Mouse (Mus musculus) cerebellum, postnatal 36 days (tissue): Measurements from ENCODE around the gene Abca4.

Source experiments
- DNase-seq, 2 experiments: peaks; one replicate each; pipeline ENCODE4 v3.0.0; 2021 to 2022; ENCODE audit warnings: mixed read lengths in 2 of 2

Gene Abca4

GRCm38 (mm10) chr3:122111141-122111981 is 67.1 kb downstream of the Abca4 start:
- peak in 1 of 2 experiments; percentile 9 for DNase-seq

GRCm38 (mm10) chr3:122118651-122119214 is 74.5 kb downstream of the Abca4 start:
- DNase-seq: no peak

DNA sequence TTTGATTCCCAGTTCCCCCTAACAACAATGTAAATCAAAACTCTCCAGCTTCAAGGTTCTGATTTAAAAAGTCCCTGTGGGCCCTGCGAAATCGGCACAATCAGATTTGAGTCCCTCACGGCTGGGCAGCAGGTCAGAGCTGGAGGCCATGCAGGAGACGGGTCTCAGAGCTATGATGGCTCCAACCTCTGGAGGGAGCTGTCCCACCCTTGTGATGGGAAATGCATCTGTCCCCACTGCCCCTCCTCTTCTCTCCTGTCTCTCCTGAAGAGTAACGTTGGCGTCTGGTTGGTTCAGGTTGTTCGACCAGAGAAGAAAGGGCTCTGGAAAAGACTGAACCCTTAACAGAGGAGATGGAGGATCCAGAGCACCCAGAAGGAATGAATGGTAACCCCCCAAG is 75.5 kb downstream of the Abca4 start:
- DNase-seq: no peak

GRCm38 (mm10) chr3:122120217-122120616 is 76.0 kb downstream of the Abca4 start:
- no peak for DNase-seq

DNA sequence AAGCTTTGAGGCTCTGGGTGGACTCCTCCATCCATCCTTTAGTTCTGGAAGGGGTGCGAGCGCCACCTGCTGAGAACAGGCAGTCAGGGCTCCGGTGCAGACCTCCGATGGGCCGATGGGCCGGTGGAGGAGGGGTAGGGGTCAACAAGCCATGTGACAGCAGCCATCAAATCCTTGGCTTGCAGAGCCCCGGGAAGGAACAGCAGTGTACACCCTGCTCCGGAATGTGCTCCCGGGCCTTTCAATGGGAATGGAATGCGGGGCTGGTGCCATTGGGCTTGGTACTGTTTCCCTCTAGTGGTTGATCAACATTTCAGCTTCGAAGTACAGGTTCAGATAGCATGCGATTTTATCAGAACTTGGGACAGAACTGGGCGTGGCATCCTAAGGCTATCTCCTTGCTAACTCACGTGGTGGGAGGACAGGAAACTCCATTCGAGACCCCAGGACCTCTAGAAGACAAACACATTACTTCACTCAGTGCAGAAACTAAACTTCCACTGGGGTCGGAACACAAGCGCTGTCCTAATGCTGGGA is 78.0 kb downstream of the Abca4 start:
- peak; percentile 69 to 72 for DNase-seq

- no peak for DNase-seq
Observed at GRCm38 (mm10) chr3:122122838-122123237, 78.6 kb downstream of the Abca4 start.

DNA sequence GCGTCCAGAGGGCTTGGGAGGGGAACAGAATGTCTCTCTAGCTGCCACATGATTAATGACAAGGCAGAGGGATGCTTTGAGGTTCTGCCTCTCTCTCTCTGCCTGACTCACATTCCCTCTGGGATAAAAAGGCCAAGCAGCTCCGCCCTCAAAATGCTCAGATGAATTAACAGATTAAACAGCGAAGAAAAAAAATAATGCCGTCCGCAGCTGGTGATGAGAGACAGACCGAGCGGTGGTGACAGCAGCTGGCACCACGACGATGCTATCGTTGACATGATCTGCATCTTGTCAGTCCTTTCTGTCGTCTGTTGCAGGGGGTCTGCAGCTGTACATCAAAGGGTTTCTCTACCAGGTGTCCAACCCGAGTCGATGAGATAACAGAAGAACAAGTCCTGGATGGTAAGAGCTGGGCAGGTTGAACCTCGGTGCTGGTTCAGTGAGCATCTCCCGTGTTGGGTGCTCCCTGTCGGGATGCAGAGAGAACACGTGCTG is 84.8 kb downstream of the Abca4 start:
- DNase-seq: no peak

- DNase-seq: no peak
Observed at GRCm38 (mm10) chr3:122130771-122131170, 86.5 kb downstream of the Abca4 start.

- no peak for DNase-seq
Observed at GRCm38 (mm10) chr3:122131633-122132032, 87.4 kb downstream of the Abca4 start.

DNA sequence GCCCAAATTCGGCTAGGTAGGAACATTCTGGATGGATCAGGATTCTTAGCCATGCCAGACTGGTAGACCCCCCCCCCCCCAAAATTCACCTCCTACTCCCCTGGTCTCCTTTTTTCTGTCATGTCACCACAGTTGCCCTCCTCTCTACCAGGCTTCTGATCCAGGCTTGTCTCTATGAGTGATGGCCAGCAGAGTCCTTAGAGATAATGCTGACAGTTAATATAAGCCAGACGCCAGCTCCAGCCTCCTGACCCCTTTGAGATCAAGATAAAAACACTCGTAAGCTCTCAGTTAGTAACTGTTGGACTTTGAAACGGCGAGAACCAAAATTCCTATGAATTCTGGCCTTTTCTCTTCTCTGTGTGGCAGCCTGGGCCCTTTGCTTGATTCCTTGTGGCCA is 89.0 kb downstream of the Abca4 start:
- DNase-seq: no peak

- DNase-seq: no peak
Observed at GRCm38 (mm10) chr3:122133840-122134239, 89.6 kb downstream of the Abca4 start.

- DNase-seq: peak; percentile 51 to 66
Observed at GRCm38 (mm10) chr3:122140589-122141400, 96.6 kb downstream of the Abca4 start.

GRCm38 (mm10) chr3:122142256-122142922 is 98.1 kb downstream of the Abca4 start:
- DNase-seq: no peak

GRCm38 (mm10) chr3:122143432-122143831 is 99.2 kb downstream of the Abca4 start:
- DNase-seq: no peak

DNA sequence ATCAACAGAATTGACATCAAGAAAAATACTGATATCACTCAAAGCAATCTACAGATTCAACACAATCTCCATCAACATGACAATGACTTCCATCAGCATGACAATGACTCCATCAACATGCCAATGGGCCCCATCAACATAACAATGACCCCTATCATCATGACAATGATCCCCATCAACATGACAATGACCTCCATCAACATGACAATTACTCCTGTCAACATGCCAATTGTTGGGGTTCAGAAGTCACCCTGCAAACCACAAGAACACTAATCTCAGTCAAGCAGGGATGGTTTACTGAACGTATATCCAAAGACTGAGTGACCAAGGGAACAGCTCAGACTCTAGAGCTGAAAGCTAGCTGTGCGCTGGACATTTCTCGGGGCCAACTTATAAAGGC is 101.2 kb downstream of the Abca4 start:
- DNase-seq: no peak

- DNase-seq: no peak
Observed at GRCm38 (mm10) chr3:122150836-122151235, 106.6 kb downstream of the Abca4 start.

GRCm38 (mm10) chr3:122152431-122152830 is 108.2 kb downstream of the Abca4 start:
- peak; percentile 9 to 20 for DNase-seq

- DNase-seq: no peak
Observed at GRCm38 (mm10) chr3:122154080-122154479, 109.8 kb downstream of the Abca4 start.

GRCm38 (mm10) chr3:122159447-122159846 is 115.2 kb downstream of the Abca4 start:
- DNase-seq: no peak

- peak; percentile 84 to 86 for DNase-seq
Observed at GRCm38 (mm10) chr3:122169616-122170178, 125.5 kb downstream of the Abca4 start.

- no peak for DNase-seq
Observed at GRCm38 (mm10) chr3:122170621-122171309, 126.5 kb downstream of the Abca4 start.
